Comparison of ENCODE assay signal across 14 mouse cellular contexts in genomic region chr9:45943628-45944505, GRCm38 (mm10). TPM values are rescaled to one million over a fixed set of nuclear protein-coding genes. Genes with fewer than 3 reads are reported as not detected.
DNase-seq lines count a peak whose midpoint lies in the region; ATAC-seq and TF ChIP-seq lines count a peak whose summit lies in the region.
"Had no signal": no experiment of that assay in that cellular context is flagged by ENCODE, and none has a peak within 500 bp of the region (broad histone marks: within the 10 kb centered on the region; RNA-seq: fewer than 3 reads in every experiment).

No protein-coding gene starts in this region.

- no peak for TF ChIP-seq EP300 in liver, embryonic 14.5 days (IDR thresholded peaks at IDR 0.05; ENCODE audit: low read depth)

- no peaks in the 10 kb centered on the region for H3K27me3 ChIP-seq in hindbrain, embryonic 16.5 days (replicated peaks; ENCODE audit: control insufficient read depth, insufficient read depth, low read length)
- H3K27me3 ChIP-seq in hindbrain, embryonic 11.5 days (ENCODE audit: control insufficient read depth, insufficient read depth, low read length): no peaks in the 10 kb centered on the region
- H3K27me3 ChIP-seq in liver, embryonic 14.5 days (ENCODE audit: control insufficient read depth, insufficient read depth, low read length): no peaks in the 10 kb centered on the region
- H3K27me3 ChIP-seq: hindbrain, embryonic 15.5 days; lung, embryonic 15.5 days; neural tube, embryonic 15.5 days had no signal

- H3K4me1 ChIP-seq in hindbrain, embryonic 16.5 days (ENCODE audit: control insufficient read depth, insufficient read depth, low read depth, low read length): no peaks in the 10 kb centered on the region
- H3K4me1 ChIP-seq in hindbrain, embryonic 11.5 days (replicated peaks; ENCODE audit: control insufficient read depth, insufficient read depth, low read length): no peaks in the 10 kb centered on the region
- peaks cover 17 to 35% of the 10 kb centered on the region in 2 experiments for H3K4me1 ChIP-seq in liver, embryonic 14.5 days (replicated peaks; ENCODE audit: control insufficient read depth in 2 of 2, insufficient read depth in 2 of 2, low read length in 1 of 2)
- H3K4me1 ChIP-seq: hindbrain, embryonic 15.5 days; lung, embryonic 15.5 days; neural tube, embryonic 15.5 days had no signal

- H3K9me3 ChIP-seq in hindbrain, embryonic 16.5 days (ENCODE audit: control insufficient read depth, low read length): no peaks in the 10 kb centered on the region
- H3K9me3 ChIP-seq in hindbrain, embryonic 11.5 days (ENCODE audit: control insufficient read depth, low read length): no peaks in the 10 kb centered on the region
- peaks cover 3% of the 10 kb centered on the region; the same call in 1 of the 2 replicates for H3K9me3 ChIP-seq in liver, embryonic 14.5 days (ENCODE audit: control insufficient read depth, low read length)
- H3K9me3 ChIP-seq: hindbrain, embryonic 15.5 days; lung, embryonic 15.5 days; neural tube, embryonic 15.5 days had no signal

- WGBS in hindbrain, embryonic 16.5 days: 93% methylated on average over 8 of the region's 8 CpGs
- 88% methylated on average over 8 of the region's 8 CpGs for WGBS in hindbrain, embryonic 11.5 days
- WGBS in liver, embryonic 14.5 days (ENCODE audit: insufficient replicate concordance): 85% methylated on average over 8 of the region's 8 CpGs

- no peak overlapping the region for H3K9ac ChIP-seq in hindbrain, embryonic 16.5 days (ENCODE audit: low read depth, low read length)
- no peak overlapping the region for H3K9ac ChIP-seq in hindbrain, embryonic 11.5 days (ENCODE audit: low read depth, low read length)
- no peak overlapping the region for H3K9ac ChIP-seq in liver, embryonic 14.5 days (replicated peaks)
- H3K9ac ChIP-seq: hindbrain, embryonic 15.5 days; lung, embryonic 15.5 days; neural tube, embryonic 15.5 days had no signal

- ATAC-seq in hindbrain, embryonic 16.5 days: peak; percentile 27; the same call in 1 of the 2 replicates
- no peak; the same call in 1 of the 2 replicates for ATAC-seq in hindbrain, embryonic 11.5 days (ENCODE audit: low FRiP score)
- ATAC-seq in liver, embryonic 14.5 days (ENCODE audit: insufficient read depth): peak; percentile 42

- no peak for DNase-seq in hindbrain, embryonic 11.5 days (ENCODE audit: low spot score)
- peak; percentile 71 for DNase-seq in brain, adult 2 months (ENCODE audit: low read depth, low spot score)
- DNase-seq in cerebellum, postnatal 25 days: peak; percentile 54 to 60
- no peak for DNase-seq in liver, embryonic 14.5 days (ENCODE audit: low read depth in 3 of 3, low spot score in 3 of 3)
- DNase-seq in embryo, embryonic 10 days (ENCODE audit: low spot score): no peak
- DNase-seq in thymus, postnatal 36 days: no peak
- DNase-seq in ovary, postnatal 36 days (ENCODE audit: low spot score): no peak
- DNase-seq: adrenal gland, adult 8-10 months; heart, adult 2 months; right cerebral cortex, postnatal 14 days had no signal

- H3K4me3 ChIP-seq in hindbrain, embryonic 16.5 days (ENCODE audit: low read length): no peak overlapping the region
- no peak overlapping the region for H3K4me3 ChIP-seq in hindbrain, embryonic 11.5 days (ENCODE audit: low read depth, low read length)
- H3K4me3 ChIP-seq in liver, embryonic 14.5 days (ENCODE audit: insufficient read depth in 1 of 2, low read depth in 2 of 2, low read length in 2 of 2): no peak overlapping the region
- H3K4me3 ChIP-seq: heart, adult 2 months; hindbrain, embryonic 15.5 days; lung, embryonic 15.5 days; neural tube, embryonic 15.5 days had no signal

- H3K36me3 ChIP-seq in hindbrain, embryonic 16.5 days (ENCODE audit: control insufficient read depth, insufficient read depth, low read length): peaks cover 46% of the 10 kb centered on the region
- H3K36me3 ChIP-seq in hindbrain, embryonic 11.5 days (ENCODE audit: control insufficient read depth, insufficient read depth, low read length): 0 out of 2 replicates have a peak, but pooled peaks cover 2% of the 10 kb centered on the region
- H3K36me3 ChIP-seq in liver, embryonic 14.5 days (replicated peaks; ENCODE audit: control insufficient read depth, insufficient read depth, low read depth): peaks cover 20% of the 10 kb centered on the region

- H3K4me2 ChIP-seq in hindbrain, embryonic 16.5 days (ENCODE audit: low read length): no peak overlapping the region
- no peak overlapping the region for H3K4me2 ChIP-seq in hindbrain, embryonic 11.5 days (replicated peaks; ENCODE audit: low read depth, low read length)
- H3K4me2 ChIP-seq in liver, embryonic 14.5 days (ENCODE audit: low read depth): no peak overlapping the region
- H3K4me2 ChIP-seq: hindbrain, embryonic 15.5 days; lung, embryonic 15.5 days; neural tube, embryonic 15.5 days had no signal

- no peak for TF ChIP-seq CTCF in liver, embryonic 14.5 days (IDR thresholded peaks at IDR 0.05; ENCODE audit: low read depth)

- H3K27ac ChIP-seq in hindbrain, embryonic 16.5 days (ENCODE audit: low read depth, low read length): no peak overlapping the region
- H3K27ac ChIP-seq in hindbrain, embryonic 11.5 days (ENCODE audit: low read depth, low read length): no peak overlapping the region
- no peak overlapping the region for H3K27ac ChIP-seq in liver, embryonic 14.5 days
- H3K27ac ChIP-seq: heart, adult 2 months; hindbrain, embryonic 15.5 days; lung, embryonic 15.5 days; neural tube, embryonic 15.5 days had no signal

RNA-seq across cellular contexts. Expression of gene Tagln, which starts 8.0 kb away (rescaled TPM):
- 7.1 and 8.5 TPM in 2 replicates for polyA plus RNA-seq in hindbrain, embryonic 16.5 days (2015; fragmentation: Nextera tagmentation; extraction: Ambion mirVana)
- 19.6 and 28.8 TPM in 2 replicates for polyA plus RNA-seq in hindbrain, embryonic 11.5 days (2014; fragmentation: Nextera tagmentation; extraction: Ambion mirVana)
- polyA plus RNA-seq in liver, embryonic 14.5 days (2012; rRNA removed): 5.1 and 6.3 TPM in 2 replicates
- 2.6 and 6.8 TPM in 2 replicates for polyA plus RNA-seq in liver, embryonic 14.5 days (2014; fragmentation: Nextera tagmentation; extraction: Ambion mirVana)

RNA-seq across cellular contexts. Expression of gene Sidt2, which starts 11.2 kb away (rescaled TPM):
- 51.2 and 52.0 TPM in 2 replicates for polyA plus RNA-seq in hindbrain, embryonic 16.5 days (2015; fragmentation: Nextera tagmentation; extraction: Ambion mirVana)
- polyA plus RNA-seq in hindbrain, embryonic 11.5 days (2014; fragmentation: Nextera tagmentation; extraction: Ambion mirVana): 23.4 and 23.6 TPM in 2 replicates
- 20.4 and 26.8 TPM in 2 replicates for polyA plus RNA-seq in liver, embryonic 14.5 days (2012; rRNA removed)
- 11.6 and 16.5 TPM in 2 replicates for polyA plus RNA-seq in liver, embryonic 14.5 days (2014; fragmentation: Nextera tagmentation; extraction: Ambion mirVana)

RNA-seq across cellular contexts. Expression of gene Rnf214, which starts 37.2 kb away (rescaled TPM):
- polyA plus RNA-seq in hindbrain, embryonic 16.5 days (2015; fragmentation: Nextera tagmentation; extraction: Ambion mirVana): 79.7 and 103 TPM in 2 replicates
- 81.4 and 109 TPM in 2 replicates for polyA plus RNA-seq in hindbrain, embryonic 11.5 days (2014; fragmentation: Nextera tagmentation; extraction: Ambion mirVana)
- 5.0 and 6.3 TPM in 2 replicates for polyA plus RNA-seq in liver, embryonic 14.5 days (2012; rRNA removed)
- polyA plus RNA-seq in liver, embryonic 14.5 days (2014; fragmentation: Nextera tagmentation; extraction: Ambion mirVana): 10.5 and 12.0 TPM in 2 replicates

RNA-seq across cellular contexts. Expression of gene Pcsk7, which starts 37.6 kb away (rescaled TPM):
- polyA plus RNA-seq in hindbrain, embryonic 16.5 days (2015; fragmentation: Nextera tagmentation; extraction: Ambion mirVana): 18.8 and 23.1 TPM in 2 replicates
- 13.3 and 15.7 TPM in 2 replicates for polyA plus RNA-seq in hindbrain, embryonic 11.5 days (2014; fragmentation: Nextera tagmentation; extraction: Ambion mirVana)
- polyA plus RNA-seq in liver, embryonic 14.5 days (2012; rRNA removed): 7.3 and 7.7 TPM in 2 replicates
- polyA plus RNA-seq in liver, embryonic 14.5 days (2014; fragmentation: Nextera tagmentation; extraction: Ambion mirVana): 4.9 and 5.0 TPM in 2 replicates

Comparison
In these comparisons a context has a peak if more than half of its experiments do, and no peak if none do; other contexts are left out.
1. DNase-seq: peak in brain, adult 2 months (single experiment) and cerebellum, postnatal 25 days (2 of 2); none in hindbrain, embryonic 11.5 days (single experiment), liver, embryonic 14.5 days (0 of 3), embryo, embryonic 10 days (single experiment), thymus, postnatal 36 days (0 of 2) and ovary, postnatal 36 days (single experiment).